Mouse (Mus musculus) layer of hippocampus, adult 18-20 months (tissue): ENCODE measurements around the gene Rnf224. TPM values are rescaled to one million over a fixed set of nuclear protein-coding genes. Genes with fewer than 3 reads are reported as not detected.

Experiments
- DNase-seq, 2 experiments: peaks; one replicate each; pipeline ENCODE4 v3.0.0; 2022; ENCODE audit warnings: low spot score in 2 of 2
- total RNA-seq, 2 experiments: library from RNA; stranded (reverse); gene quantifications; 2 replicates each; pipeline ENCODE4 v1.2.3; 2021

Rnf224 gene
- total RNA-seq, 2 experiments from 2014 or later = not detected

GRCm38 (mm10) chr2:25228431-25228889 lies 8.1 kb downstream of the Rnf224 start:
- DNase-seq = peak; percentile 74 to 93

GRCm38 (mm10) chr2:25227406-25227805 lies 9.2 kb downstream of the Rnf224 start:
- no peak for DNase-seq

GRCm38 (mm10) chr2:25226864-25227263 lies 9.7 kb downstream of the Rnf224 start:
- DNase-seq = peak in 1 of 2 experiments; percentile 54

- DNase-seq = no peak
These were observed 10.7 kb downstream of the Rnf224 start for GRCm38 (mm10) chr2:25225811-25226379.

GRCm38 (mm10) chr2:25224766-25225752 lies 11.5 kb downstream of the Rnf224 start:
- peak; percentile 100 for DNase-seq

GRCm38 (mm10) chr2:25224492-25224765 lies 12.2 kb downstream of the Rnf224 start, which contains the start of gene Tubb4b:
TSS of gene Tubb4b (minus strand) at chr2:25224702.
- no peak for DNase-seq

GRCm38 (mm10) chr2:25223681-25224491 lies 12.7 kb downstream of the Rnf224 start:
- peak in 1 of 2 experiments; percentile 77 for DNase-seq

- no peak for DNase-seq
These were observed 15.2 kb downstream of the Rnf224 start for GRCm38 (mm10) chr2:25221331-25221772.

- DNase-seq = no peak
These were observed 18.1 kb downstream of the Rnf224 start, which contains the start of gene Fam166a for GRCm38 (mm10) chr2:25218445-25218844. TSS of gene Fam166a (plus strand) at chr2:25218745.

GRCm38 (mm10) chr2:25217666-25218065 lies 18.9 kb downstream of the Rnf224 start:
- no peak for DNase-seq

GRCm38 (mm10) chr2:25214444-25214843 lies 22.1 kb downstream of the Rnf224 start, which contains the start of gene Stpg3:
TSS of gene Stpg3 (minus strand) at chr2:25214637.
- no peak for DNase-seq

GRCm38 (mm10) chr2:25213266-25213865 lies 23.2 kb downstream of the Rnf224 start:
- no peak for DNase-seq

- DNase-seq = peak; percentile 69 to 84
These were observed 25.4 kb downstream of the Rnf224 start, which contains the start of gene Nelfb for GRCm38 (mm10) chr2:25211121-25211670. TSS of gene Nelfb (minus strand) at chr2:25211489.

- DNase-seq = no peak
These were observed 25.9 kb downstream of the Rnf224 start for GRCm38 (mm10) chr2:25210686-25211085.

- no peak for DNase-seq
These were observed 29.0 kb downstream of the Rnf224 start for GRCm38 (mm10) chr2:25207593-25207992.

- no peak for DNase-seq
These were observed 32.9 kb downstream of the Rnf224 start for GRCm38 (mm10) chr2:25203631-25204214.

- no peak for DNase-seq
These were observed 36.0 kb downstream of the Rnf224 start for GRCm38 (mm10) chr2:25200631-25201030.

GRCm38 (mm10) chr2:25197946-25198345 lies 38.6 kb downstream of the Rnf224 start:
- no peak for DNase-seq

GRCm38 (mm10) chr2:25197191-25197590 lies 39.4 kb downstream of the Rnf224 start:
- DNase-seq = no peak
